Mouse (Mus musculus) C2C12 (cell line): ENCODE results near the gene Cops9. TPM values are rescaled to one million over a fixed set of nuclear protein-coding genes. Genes with fewer than 3 reads are reported as not detected.

Source experiments
- H3K27me3 ChIP-seq: one replicate; pipeline ENCODE4 v1.6.1; 2011; ENCODE audit not compliant: control insufficient read depth, insufficient read depth, insufficient read length
- H3K36me3 ChIP-seq: one replicate; pipeline ENCODE4 v1.6.1; 2011; ENCODE audit not compliant: control insufficient read depth, insufficient read depth
- H3K4me3 ChIP-seq: one replicate; pipeline ENCODE4 v1.5.1; 2011; ENCODE audit warnings: mild to moderate bottlenecking, control low read depth; ENCODE audit not compliant: poor library complexity, insufficient read depth, severe bottlenecking
- H3K79me2 ChIP-seq: one replicate; pipeline ENCODE4 v1.6.1; 2011; ENCODE audit not compliant: control insufficient read depth, insufficient read depth
- H3K79me3 ChIP-seq: one replicate; pipeline ENCODE4 v1.6.1; 2011; ENCODE audit warnings: low read depth, control low read depth
- H3ac ChIP-seq: one replicate; pipeline ENCODE3; 2011; ENCODE audit warnings: low read depth; ENCODE audit not compliant: control insufficient read depth, insufficient read length
- CEBPB ChIP-seq: IDR thresholded peaks from one replicate; pipeline ENCODE4 v1.6.1; 2011; ENCODE audit warnings: low read depth, mild to moderate bottlenecking, control low read depth, moderate library complexity
- CTCF ChIP-seq: IDR thresholded peaks from one replicate; pipeline ENCODE4 v1.5.1; 2011; ENCODE audit not compliant: control insufficient read depth, insufficient read depth, insufficient read length
- FOSL1 ChIP-seq: IDR thresholded peaks from one replicate; pipeline ENCODE4 v1.8.0; 2011; ENCODE audit warnings: mild to moderate bottlenecking, low read length; ENCODE audit not compliant: poor library complexity, insufficient read depth, severe bottlenecking
- MAX ChIP-seq: IDR thresholded peaks from one replicate; pipeline ENCODE4 v1.6.1; 2011; ENCODE audit warnings: mild to moderate bottlenecking, control low read depth
- MYOD1 ChIP-seq: IDR thresholded peaks from one replicate; pipeline ENCODE4 v1.6.1; 2011; ENCODE audit warnings: low read depth; ENCODE audit not compliant: control insufficient read depth, insufficient read length
- MYOG ChIP-seq: IDR thresholded peaks from one replicate; pipeline ENCODE4 v1.6.1; 2011; ENCODE audit not compliant: control insufficient read depth, insufficient read length; ENCODE audit errors: extremely low read depth
- USF1 ChIP-seq: IDR thresholded peaks from one replicate; pipeline ENCODE4 v1.6.1; 2011; ENCODE audit warnings: low read depth, mild to moderate bottlenecking, control low read depth, moderate library complexity
- polyA plus RNA-seq: library from polyadenylated mRNA; unstranded; fragments of >200 nt; fragmentation: generic; extraction: Trizol; gene quantifications from one replicate; pipeline ENCODE4 v1.2.1, GENCODE M21; 2012; ENCODE audit warnings: missing spikeins

Cops9 gene
- polyA plus RNA-seq, 1 experiment = 430 TPM

- peaks cover 16% of the 10 kb centered on the region for H3K79me3 ChIP-seq
- H3ac ChIP-seq = no peak overlapping the region
- no peaks in the 10 kb centered on the region for H3K27me3 ChIP-seq
- TF ChIP-seq MYOD1 (no peak), USF1 (no peak), CTCF (no peak), MYOG (no peak), MAX (no peak), FOSL1 (no peak)
- peaks cover 38% of the 10 kb centered on the region for H3K79me2 ChIP-seq
- H3K36me3 ChIP-seq = peaks cover 18% of the 10 kb centered on the region
- no peak overlapping the region for H3K4me3 ChIP-seq
Observed at GRCm38 (mm10) chr1:92637501-92638172, 4.1 kb downstream of the Cops9 start.

GRCm38 (mm10) chr1:92636676-92637075 is 5.1 kb downstream of the Cops9 start:
- Histone ChIP-seq H3K4me3 (no peak overlapping the region), H3ac (no peak overlapping the region), H3K27me3 (no peaks in the 10 kb centered on the region), H3K36me3 (peaks cover 18% of the 10 kb centered on the region), H3K79me3 (peaks cover 16% of the 10 kb centered on the region), H3K79me2 (peaks cover 35% of the 10 kb centered on the region)
- TF ChIP-seq FOSL1 (no peak), MYOG (no peak), MAX (no peak), CEBPB (no peak), USF1 (no peak)

- H3K79me3 ChIP-seq = peaks cover 10% of the 10 kb centered on the region
- no peaks in the 10 kb centered on the region for H3K27me3 ChIP-seq
- TF ChIP-seq CEBPB (no peak), MYOD1 (no peak), CTCF (no peak), MYOG (no peak), FOSL1 (no peak), MAX (no peak), USF1 (no peak)
- peaks cover 29% of the 10 kb centered on the region for H3K79me2 ChIP-seq
- peaks cover 18% of the 10 kb centered on the region for H3K36me3 ChIP-seq
- no peak overlapping the region for H3K4me3 ChIP-seq
- H3ac ChIP-seq = no peak overlapping the region
Observed at GRCm38 (mm10) chr1:92636015-92636414, 5.8 kb downstream of the Cops9 start.

GRCm38 (mm10) chr1:92634976-92635599 is 6.7 kb downstream of the Cops9 start:
- Histone ChIP-seq H3K36me3 (peaks cover 18% of the 10 kb centered on the region), H3ac (no peak overlapping the region), H3K79me3 (peaks cover 2% of the 10 kb centered on the region), H3K79me2 (peaks cover 20% of the 10 kb centered on the region), H3K27me3 (no peaks in the 10 kb centered on the region), H3K4me3 (no peak overlapping the region)
- TF ChIP-seq CEBPB (no peak), MAX (no peak), CTCF (no peak), MYOG (no peak), USF1 (no peak), FOSL1 (no peak), MYOD1 (no peak)

- H3K4me3 ChIP-seq = no peak overlapping the region
- peaks cover 2% of the 10 kb centered on the region for H3K79me3 ChIP-seq
- peaks cover 16% of the 10 kb centered on the region for H3K79me2 ChIP-seq
- peaks cover 18% of the 10 kb centered on the region for H3K36me3 ChIP-seq
- no peaks in the 10 kb centered on the region for H3K27me3 ChIP-seq
- no peak overlapping the region for H3ac ChIP-seq
- no peak for TF ChIP-seq CEBPB
- TF ChIP-seq MAX = no peak
- no peak for TF ChIP-seq FOSL1
- no peak for TF ChIP-seq MYOG
- no peak for TF ChIP-seq MYOD1
- TF ChIP-seq USF1 = no peak
- no peak for TF ChIP-seq CTCF
Observed at GRCm38 (mm10) chr1:92634569-92634968, 7.2 kb downstream of the Cops9 start.

- no peak for TF ChIP-seq CTCF
- no peak for TF ChIP-seq MAX
- TF ChIP-seq MYOD1 = no peak
- TF ChIP-seq MYOG = no peak
- TF ChIP-seq CEBPB = no peak
- no peak for TF ChIP-seq FOSL1
- TF ChIP-seq USF1 = no peak
Observed at GRCm38 (mm10) chr1:92633726-92634125, 8.1 kb downstream of the Cops9 start.

More at GRCm38 (mm10) chr1:92633726-92634125, 8.1 kb downstream of the Cops9 start:
- Histone ChIP-seq H3K4me3 (no peak overlapping the region), H3K79me3 (no peaks in the 10 kb centered on the region), H3ac (no peak overlapping the region), H3K27me3 (no peaks in the 10 kb centered on the region), H3K36me3 (peaks cover 10% of the 10 kb centered on the region), H3K79me2 (peaks cover 7% of the 10 kb centered on the region)
